Mouse (Mus musculus): Measurements from ENCODE around the gene Fbxl21. TPM values are rescaled to one million over a fixed set of nuclear protein-coding genes. Genes with fewer than 3 reads are reported as not detected.
A peak's percentile ranks its signal among the peaks of the same experiment; 100 is the strongest.

Gene Fbxl21
- polyA plus RNA-seq, 1 experiment from 2014 or later = 2.6 TPM

DNA sequence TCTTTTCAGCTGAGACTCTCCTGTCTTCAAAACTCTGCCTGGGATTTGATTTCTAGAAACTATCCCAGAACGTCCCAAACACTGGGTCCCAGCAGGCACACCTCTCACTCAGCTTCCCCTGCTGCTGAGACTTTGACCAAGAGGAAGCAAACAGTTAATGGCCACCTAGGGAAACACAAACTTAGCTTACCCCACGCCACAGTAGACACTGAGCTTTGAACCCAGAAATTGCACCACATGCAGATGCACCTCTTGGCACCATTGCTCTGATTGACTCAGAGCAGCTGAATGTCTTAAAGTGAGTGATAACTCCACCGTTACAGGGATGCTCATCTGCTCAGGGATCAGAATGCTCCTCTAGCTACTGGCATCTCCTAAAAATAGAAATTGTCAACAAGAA, 36.5 kb downstream of the Fbxl21 start:
- no peaks in the 10 kb centered on the region for H3K9me3 ChIP-seq
- H3K27me3 ChIP-seq = peaks cover 3% of the 10 kb centered on the region; the same call in 1 of the 2 replicates
- WGBS = 39% methylated on average over 3 of the region's 3 CpGs
- H3K36me3 ChIP-seq = no peaks in the 10 kb centered on the region
- H3K4me1 ChIP-seq (replicated peaks) = 0 out of 2 replicates have a peak, but pooled peaks cover 3% of the 10 kb centered on the region
- no peak for ATAC-seq (ENCODE audit: low FRiP score, low read depth)
- H3K27ac ChIP-seq (replicated peaks) = no peak overlapping the region
- no peak overlapping the region for H3K9ac ChIP-seq
- H3K4me2 ChIP-seq = no peak overlapping the region
- H3K4me3 ChIP-seq = no peak overlapping the region

DNA sequence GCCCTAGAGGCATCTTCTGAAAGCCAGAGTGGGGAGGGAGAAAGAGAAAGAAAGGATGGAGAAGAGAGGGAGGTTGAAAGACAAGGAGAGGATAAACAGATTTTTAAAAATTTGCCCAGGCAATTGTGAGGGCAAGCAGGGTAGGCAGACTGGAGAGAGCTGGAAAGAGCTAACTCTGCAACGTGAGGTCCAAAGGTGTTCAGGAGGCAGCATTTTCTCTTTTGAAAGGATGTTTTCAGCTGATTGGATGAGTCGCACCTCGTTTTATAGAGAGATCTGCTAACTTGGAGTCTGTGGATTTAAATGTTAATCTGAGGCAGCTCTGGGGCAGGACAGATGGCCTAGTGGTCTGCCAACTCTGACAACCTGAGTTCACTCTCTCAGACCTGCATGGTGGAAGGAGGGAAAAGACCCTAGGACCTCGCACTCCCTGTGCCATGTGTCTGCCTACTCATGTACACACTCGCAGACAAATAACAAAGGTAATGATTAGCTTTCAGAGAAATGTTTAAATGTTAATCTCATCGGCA, 37.6 kb downstream of the Fbxl21 start:
- Histone ChIP-seq H3K4me3 (no peak overlapping the region), H3K27ac (replicated peaks) (no peak overlapping the region), H3K4me1 (replicated peaks) (no peaks in the 10 kb centered on the region), H3K36me3 (no peaks in the 10 kb centered on the region), H3K9me3 (no peaks in the 10 kb centered on the region), H3K27me3 (peaks cover 3% of the 10 kb centered on the region; the same call in 1 of the 2 replicates), H3K4me2 (no peak overlapping the region), H3K9ac (no peak overlapping the region)
- no peak for ATAC-seq (ENCODE audit: low FRiP score, low read depth)
- WGBS = 87% methylated on average over 6 of the region's 6 CpGs

DNA sequence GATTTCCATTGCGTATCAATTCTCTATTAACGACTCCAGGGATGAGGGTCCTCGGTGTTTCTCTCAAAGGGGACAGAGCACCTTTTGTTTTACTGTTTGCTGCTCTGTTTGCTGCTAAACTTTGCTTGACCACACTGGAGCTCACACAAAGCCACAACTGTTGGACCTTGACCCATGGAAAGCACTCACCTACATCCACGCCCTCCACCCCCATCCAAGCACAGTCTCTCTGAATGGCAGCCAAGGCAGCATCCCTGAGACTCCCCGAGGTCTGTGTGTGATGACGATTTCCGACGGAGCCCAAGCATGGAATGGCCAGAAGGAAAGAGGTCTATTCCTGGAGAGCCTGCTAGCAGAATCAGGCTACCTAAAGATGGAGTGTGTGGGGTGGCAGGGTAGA, 38.9 kb downstream of the Fbxl21 start:
- Histone ChIP-seq H3K27ac (replicated peaks) (no peak overlapping the region), H3K36me3 (no peaks in the 10 kb centered on the region), H3K4me2 (no peak overlapping the region), H3K27me3 (peaks cover 3% of the 10 kb centered on the region; the same call in 1 of the 2 replicates), H3K9ac (no peak overlapping the region), H3K4me1 (replicated peaks) (no peaks in the 10 kb centered on the region; the same call in 1 of the 2 replicates), H3K4me3 (no peak overlapping the region), H3K9me3 (no peaks in the 10 kb centered on the region)
- 75% methylated on average over 8 of the region's 8 CpGs for WGBS
- no peak for ATAC-seq (ENCODE audit: low FRiP score, low read depth)

DNA sequence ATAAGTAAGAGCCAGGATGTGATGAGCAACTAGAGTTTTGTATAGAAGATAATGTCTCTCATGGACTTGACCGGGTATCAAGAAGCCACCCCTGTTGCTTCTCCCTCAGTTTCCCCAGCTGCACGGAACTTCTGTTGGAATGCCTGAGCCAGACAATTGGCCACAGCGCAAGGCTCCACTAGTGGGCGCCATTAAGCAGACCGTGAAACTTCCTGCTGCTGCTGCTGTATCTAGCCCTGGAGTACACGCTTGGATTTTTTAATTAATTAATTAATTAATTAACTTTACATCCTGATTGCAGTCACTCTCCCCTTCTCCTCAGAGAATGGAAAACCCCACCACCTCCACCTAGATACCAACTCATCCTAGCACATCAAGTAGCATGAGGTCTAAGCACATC, 40.8 kb downstream of the Fbxl21 start:
- no peak overlapping the region for H3K9ac ChIP-seq
- H3K9me3 ChIP-seq = no peaks in the 10 kb centered on the region
- H3K27ac ChIP-seq (replicated peaks) = no peak overlapping the region
- H3K4me3 ChIP-seq = no peak overlapping the region
- ATAC-seq (ENCODE audit: low FRiP score, low read depth) = no peak
- H3K27me3 ChIP-seq = peaks cover 3% of the 10 kb centered on the region; the same call in 1 of the 2 replicates
- H3K36me3 ChIP-seq = no peaks in the 10 kb centered on the region
- peaks cover 4% of the 10 kb centered on the region; the same call in 1 of the 2 replicates for H3K4me1 ChIP-seq (replicated peaks)
- no peak overlapping the region for H3K4me2 ChIP-seq
- WGBS = 40% methylated on average over 6 of the region's 6 CpGs

DNA sequence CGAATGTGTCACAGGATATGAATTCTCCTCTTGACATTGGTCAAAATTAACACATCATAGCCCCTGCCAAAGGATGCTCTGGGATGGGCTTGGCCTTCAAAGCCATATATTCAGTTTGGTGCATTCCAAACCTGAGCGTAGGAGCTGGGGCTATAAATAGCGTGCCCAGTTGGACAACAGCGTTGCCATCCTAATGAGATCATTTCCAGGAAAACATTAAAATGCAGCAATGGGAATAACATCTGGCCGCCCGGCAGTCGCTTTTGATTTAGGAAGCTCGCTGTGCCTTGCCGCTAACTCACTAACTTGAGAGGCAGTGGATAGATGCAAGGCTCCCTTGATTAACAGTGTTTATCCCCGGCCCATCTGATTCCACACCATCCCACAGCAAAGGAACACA, 44.1 kb downstream of the Fbxl21 start:
- no peak overlapping the region for H3K27ac ChIP-seq (replicated peaks)
- ATAC-seq (ENCODE audit: low FRiP score, low read depth) = no peak
- no peaks in the 10 kb centered on the region for H3K9me3 ChIP-seq
- H3K4me2 ChIP-seq = no peak overlapping the region
- WGBS = 51% methylated on average over 10 of the region's 10 CpGs
- no peaks in the 10 kb centered on the region for H3K27me3 ChIP-seq
- no peak overlapping the region for H3K4me3 ChIP-seq
- peaks cover 4% of the 10 kb centered on the region; the same call in 1 of the 2 replicates for H3K4me1 ChIP-seq (replicated peaks)
- H3K9ac ChIP-seq = no peak overlapping the region
- no peaks in the 10 kb centered on the region for H3K36me3 ChIP-seq

DNA sequence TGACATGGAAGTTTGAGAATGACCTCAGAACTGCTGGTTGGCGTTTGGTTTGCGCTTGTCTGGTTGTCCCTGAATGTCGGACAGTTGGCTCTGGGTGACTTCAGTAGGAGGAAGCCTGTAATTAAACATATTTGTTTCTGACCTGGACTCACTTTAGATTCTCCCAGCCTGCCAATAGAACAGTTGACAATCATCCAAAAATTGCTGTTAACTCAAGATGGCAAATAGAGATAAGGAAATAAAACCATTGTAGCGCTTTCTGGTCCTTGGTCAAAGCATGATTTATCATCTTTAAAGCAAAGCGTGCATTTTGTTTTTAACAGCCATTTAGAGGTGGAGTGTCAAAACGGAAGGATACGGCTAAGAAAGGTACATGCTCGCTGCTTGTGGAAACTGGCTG, 49.4 kb downstream of the Fbxl21 start:
- Histone ChIP-seq H3K4me2 (no peak overlapping the region), H3K4me3 (no peak overlapping the region), H3K36me3 (no peaks in the 10 kb centered on the region), H3K4me1 (replicated peaks) (no peaks in the 10 kb centered on the region), H3K27ac (replicated peaks) (no peak overlapping the region), H3K9ac (no peak overlapping the region), H3K9me3 (no peaks in the 10 kb centered on the region), H3K27me3 (no peaks in the 10 kb centered on the region)
- ATAC-seq (ENCODE audit: low FRiP score, low read depth) = no peak
- WGBS = 92% methylated on average over 8 of the region's 8 CpGs

DNA sequence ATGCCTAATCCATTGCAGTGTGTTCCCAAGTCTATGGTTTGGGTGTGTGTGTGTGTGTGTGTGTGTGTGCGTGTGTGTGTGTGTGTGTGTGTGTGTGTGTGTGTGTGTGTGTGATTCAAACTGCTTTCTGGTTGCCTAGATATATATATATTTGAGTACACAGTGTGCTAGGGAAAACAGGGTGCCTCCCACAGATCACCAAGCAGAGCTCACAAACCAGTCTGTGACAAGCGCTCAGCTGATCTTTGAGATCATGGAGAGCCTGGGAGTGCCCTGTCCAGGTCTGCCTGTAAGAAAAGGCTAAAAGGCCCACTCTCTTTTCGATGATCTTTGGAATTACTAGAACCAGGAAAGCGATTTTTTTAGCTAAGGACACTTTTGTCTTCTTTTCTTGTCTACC, 52.8 kb downstream of the Fbxl21 start:
- H3K9ac ChIP-seq = no peak overlapping the region
- H3K4me2 ChIP-seq = no peak overlapping the region
- H3K36me3 ChIP-seq = no peaks in the 10 kb centered on the region
- no peak overlapping the region for H3K4me3 ChIP-seq
- no peak for ATAC-seq (ENCODE audit: low FRiP score, low read depth)
- no peaks in the 10 kb centered on the region for H3K9me3 ChIP-seq
- no peak overlapping the region for H3K27ac ChIP-seq (replicated peaks)
- 81% methylated on average over 4 of the region's 4 CpGs for WGBS
- H3K4me1 ChIP-seq (replicated peaks) = no peaks in the 10 kb centered on the region
- no peaks in the 10 kb centered on the region for H3K27me3 ChIP-seq

DNA sequence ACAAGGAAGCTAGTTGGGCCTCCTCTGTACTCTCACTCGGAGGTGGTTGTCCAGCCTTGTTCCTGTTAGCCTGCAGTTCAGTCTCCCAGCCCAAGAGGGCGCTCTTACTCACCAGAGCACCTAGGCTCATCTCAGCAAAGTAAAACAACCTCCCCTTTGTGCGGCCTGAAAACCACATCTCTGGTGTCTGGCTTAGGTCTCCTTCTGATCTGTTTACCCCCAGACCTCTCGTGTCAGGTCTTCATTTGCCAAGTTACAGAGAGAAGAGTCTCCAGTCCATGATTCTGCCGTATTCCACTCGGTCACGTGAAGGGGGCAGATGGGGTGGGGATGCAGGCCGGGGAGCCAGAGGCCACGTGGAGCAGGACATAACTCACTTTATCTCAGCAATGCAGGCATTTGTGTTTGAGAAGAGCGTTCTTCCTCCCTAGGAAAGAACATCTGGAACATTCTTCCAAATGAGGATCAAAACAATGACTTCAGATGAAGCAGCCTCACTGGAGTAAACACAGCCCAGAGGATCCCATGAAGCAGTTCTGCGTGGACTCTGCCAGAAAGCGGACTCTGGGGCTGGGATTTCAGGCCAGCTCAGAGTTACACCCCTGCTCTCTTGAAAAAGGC, 53.5 kb downstream of the Fbxl21 start:
- no peak overlapping the region for H3K27ac ChIP-seq (replicated peaks)
- H3K27me3 ChIP-seq = no peaks in the 10 kb centered on the region
- no peak overlapping the region for H3K4me3 ChIP-seq
- 66% methylated on average over 12 of the region's 12 CpGs for WGBS
- H3K9me3 ChIP-seq = no peaks in the 10 kb centered on the region
- no peak overlapping the region for H3K9ac ChIP-seq
- no peaks in the 10 kb centered on the region for H3K36me3 ChIP-seq
- ATAC-seq (ENCODE audit: low FRiP score, low read depth) = no peak
- H3K4me1 ChIP-seq (replicated peaks) = 0 out of 2 replicates have a peak, but pooled peaks cover under 1% of the 10 kb centered on the region
- no peak overlapping the region for H3K4me2 ChIP-seq

DNA sequence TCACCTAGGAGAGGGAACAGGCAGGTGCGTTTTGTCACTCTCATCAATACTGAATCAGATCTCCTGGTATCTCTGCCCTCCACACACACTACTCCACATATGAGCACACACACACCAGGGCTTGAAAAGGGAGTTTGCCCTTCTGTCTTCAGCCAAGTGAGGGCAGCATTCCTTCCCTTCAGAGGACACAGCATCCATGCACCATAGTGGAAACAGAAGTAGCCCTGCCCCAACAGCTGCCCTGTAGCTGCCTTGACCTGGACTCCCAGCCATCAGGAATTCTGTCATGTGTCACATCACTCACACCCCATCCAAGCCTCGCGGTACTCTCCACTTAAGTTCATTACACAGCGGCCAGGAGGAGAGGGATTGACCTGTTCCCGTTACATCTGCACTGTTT, 55.8 kb downstream of the Fbxl21 start:
- Histone ChIP-seq H3K27me3 (no peaks in the 10 kb centered on the region), H3K9me3 (no peaks in the 10 kb centered on the region), H3K36me3 (no peaks in the 10 kb centered on the region), H3K9ac (no peak overlapping the region), H3K4me2 (no peak overlapping the region), H3K4me3 (no peak overlapping the region), H3K27ac (replicated peaks) (no peak overlapping the region), H3K4me1 (replicated peaks) (peaks cover 20% of the 10 kb centered on the region)
- ATAC-seq (ENCODE audit: low FRiP score, low read depth) = no peak
- WGBS = 79% methylated on average over 5 of the region's 5 CpGs

DNA sequence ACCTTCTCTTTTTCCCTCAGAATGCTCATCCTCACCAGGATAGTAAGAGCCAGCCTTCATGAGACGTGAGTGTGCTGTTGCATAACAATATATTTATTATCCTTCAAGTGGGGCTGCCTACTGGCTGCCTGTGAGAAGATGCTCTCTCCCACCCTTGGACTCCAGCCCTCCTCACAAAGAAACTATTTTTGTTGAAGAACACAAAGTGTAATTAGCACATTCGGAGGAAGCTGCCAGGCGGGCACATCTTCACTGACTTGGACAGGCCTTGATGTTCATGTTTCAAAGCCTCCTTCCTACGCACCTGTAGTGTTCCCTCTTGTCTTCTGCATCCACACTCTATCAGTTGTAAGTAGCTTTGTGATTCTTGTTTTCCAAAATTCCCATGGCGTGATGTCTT, 58.2 kb downstream of the Fbxl21 start:
- H3K27ac ChIP-seq (replicated peaks) = no peak overlapping the region
- WGBS = 66% methylated on average over 5 of the region's 5 CpGs
- H3K4me2 ChIP-seq = no peak overlapping the region
- H3K4me1 ChIP-seq (replicated peaks) = peaks cover 21% of the 10 kb centered on the region
- H3K9me3 ChIP-seq = no peaks in the 10 kb centered on the region
- ATAC-seq (ENCODE audit: low FRiP score, low read depth) = no peak
- no peaks in the 10 kb centered on the region for H3K27me3 ChIP-seq
- no peak overlapping the region for H3K9ac ChIP-seq
- no peaks in the 10 kb centered on the region for H3K36me3 ChIP-seq
- no peak overlapping the region for H3K4me3 ChIP-seq

DNA sequence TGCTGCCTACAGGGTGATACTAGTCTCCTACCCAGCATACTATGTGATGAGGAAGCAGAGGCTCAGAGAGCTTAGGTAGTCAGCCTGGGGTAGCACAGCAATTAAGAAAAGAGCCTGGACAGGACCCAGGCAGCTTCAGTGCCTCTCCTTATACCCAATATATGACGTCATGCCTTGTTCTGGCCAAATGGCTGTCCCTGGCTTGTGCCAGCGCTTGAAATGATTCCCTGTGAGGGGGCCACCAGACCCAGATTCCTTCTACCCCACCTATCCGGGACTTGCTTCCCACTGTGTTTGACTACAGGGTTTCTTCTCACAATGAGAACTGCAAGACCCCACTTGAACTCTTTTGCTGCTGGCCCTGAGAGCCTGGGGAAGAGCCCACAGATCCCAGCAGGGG, 59.2 kb downstream of the Fbxl21 start:
- Histone ChIP-seq H3K9me3 (no peaks in the 10 kb centered on the region), H3K27ac (replicated peaks) (no peak overlapping the region), H3K27me3 (no peaks in the 10 kb centered on the region), H3K9ac (no peak overlapping the region), H3K4me1 (replicated peaks) (peaks cover 21% of the 10 kb centered on the region), H3K4me2 (no peak overlapping the region), H3K36me3 (no peaks in the 10 kb centered on the region), H3K4me3 (no peak overlapping the region)
- peak; percentile 63 for ATAC-seq (ENCODE audit: low FRiP score, low read depth)
- 12% methylated on average over 3 of the region's 3 CpGs for WGBS

DNA sequence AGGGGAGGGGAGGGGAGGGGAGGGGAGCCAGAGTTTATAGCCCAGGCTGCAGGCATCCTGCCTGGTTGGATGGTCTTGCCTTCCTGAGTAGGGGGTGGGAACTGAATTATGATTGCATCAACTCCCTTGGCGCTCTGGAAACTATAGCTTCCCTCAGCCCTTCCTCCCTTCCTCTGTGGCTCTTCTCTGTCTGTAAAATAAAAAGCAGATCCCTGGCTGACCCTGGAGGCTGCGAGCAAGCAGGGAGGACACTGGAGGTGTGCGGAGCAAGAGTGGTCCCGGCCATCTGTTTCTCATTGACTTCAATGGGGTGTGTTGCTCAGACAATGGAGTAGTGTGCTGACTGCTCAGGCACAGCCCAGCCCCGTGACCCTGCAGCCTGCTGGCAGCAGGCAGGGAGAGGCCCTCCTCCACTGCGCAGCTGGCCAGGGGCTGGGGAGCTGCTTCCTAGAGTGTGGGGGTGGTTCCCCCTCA, 59.7 kb downstream of the Fbxl21 start:
- no peak overlapping the region for H3K4me3 ChIP-seq
- peak overlapping the region; percentile 55 for H3K27ac ChIP-seq (replicated peaks)
- H3K4me2 ChIP-seq = peak overlapping the region; percentile 34
- H3K9me3 ChIP-seq = no peaks in the 10 kb centered on the region
- ATAC-seq (ENCODE audit: low FRiP score, low read depth) = peak; percentile 84
- peaks cover 21% of the 10 kb centered on the region for H3K4me1 ChIP-seq (replicated peaks)
- under 1% methylated on average over 6 of the region's 6 CpGs for WGBS
- peak overlapping the region; percentile 18; the same call in 1 of the 2 replicates for H3K9ac ChIP-seq
- no peaks in the 10 kb centered on the region for H3K27me3 ChIP-seq
- no peaks in the 10 kb centered on the region for H3K36me3 ChIP-seq
